Mouse (Mus musculus): ENCODE measurements around the gene Ralbp1. TPM values are rescaled to one million over a fixed set of nuclear protein-coding genes. Genes with fewer than 3 reads are reported as not detected.

The Ralbp1 gene
- polyA plus RNA-seq, 1 experiment from 2014 or later, result 29.5 TPM

DNA sequence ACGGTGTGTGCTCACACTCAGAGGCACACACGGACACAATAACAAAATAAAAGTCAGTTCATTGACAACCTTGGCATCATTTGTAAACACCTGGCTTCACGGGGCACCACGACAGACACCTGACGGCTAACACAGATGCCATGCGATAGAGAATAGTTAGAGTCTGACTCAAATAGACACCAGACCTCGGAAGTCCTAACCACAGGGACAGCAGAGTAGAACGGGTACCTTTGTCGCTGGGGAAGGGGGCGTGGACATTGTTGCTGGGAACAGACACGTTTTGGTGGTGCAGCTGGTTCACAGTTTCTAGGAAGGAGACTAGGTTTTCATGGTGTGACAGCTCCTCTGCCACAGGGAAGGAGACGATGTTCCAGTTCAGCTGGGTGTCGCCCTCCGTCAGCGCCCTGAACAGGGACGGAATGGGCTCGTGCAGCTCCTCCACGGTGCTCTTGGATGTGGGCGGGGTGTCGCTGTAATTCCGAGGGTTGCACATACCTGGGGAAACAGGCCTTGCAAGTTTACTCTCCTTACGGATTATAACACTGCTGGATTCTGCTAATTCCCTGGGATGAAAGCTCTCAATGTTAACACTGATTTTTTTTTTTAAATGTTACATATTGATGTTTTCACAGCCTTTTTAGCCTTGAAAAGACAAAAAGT is 43.9 kb upstream of the Ralbp1 start:
- no peak overlapping the region for H3K4me2 ChIP-seq (ENCODE audit: low read depth, low read length)
- no peak overlapping the region for H3K27ac ChIP-seq (ENCODE audit: low read depth)
- H3K4me1 ChIP-seq (ENCODE audit: insufficient read depth), result peaks cover 8% of the 10 kb centered on the region
- TF ChIP-seq EP300 (IDR thresholded peaks at IDR 0.05; ENCODE audit: low read depth) (no peak), CTCF (IDR thresholded peaks at IDR 0.05; ENCODE audit: low read depth) (no peak)
- ATAC-seq, result no peak
- WGBS (ENCODE audit: insufficient replicate concordance), result 77% methylated on average over 22 of the region's 22 CpGs
- peaks cover 26% of the 10 kb centered on the region; the same call in 1 of the 2 replicates for H3K36me3 ChIP-seq (replicated peaks; ENCODE audit: insufficient read depth, low read length)
- DNase-seq, result no peak
- no peak overlapping the region for H3K9ac ChIP-seq (replicated peaks)
- no peaks in the 10 kb centered on the region for H3K9me3 ChIP-seq (ENCODE audit: low read length)
- H3K4me3 ChIP-seq (ENCODE audit: low read depth, low read length), result no peak overlapping the region
- H3K27me3 ChIP-seq (ENCODE audit: insufficient read depth, low read length), result no peaks in the 10 kb centered on the region

DNA sequence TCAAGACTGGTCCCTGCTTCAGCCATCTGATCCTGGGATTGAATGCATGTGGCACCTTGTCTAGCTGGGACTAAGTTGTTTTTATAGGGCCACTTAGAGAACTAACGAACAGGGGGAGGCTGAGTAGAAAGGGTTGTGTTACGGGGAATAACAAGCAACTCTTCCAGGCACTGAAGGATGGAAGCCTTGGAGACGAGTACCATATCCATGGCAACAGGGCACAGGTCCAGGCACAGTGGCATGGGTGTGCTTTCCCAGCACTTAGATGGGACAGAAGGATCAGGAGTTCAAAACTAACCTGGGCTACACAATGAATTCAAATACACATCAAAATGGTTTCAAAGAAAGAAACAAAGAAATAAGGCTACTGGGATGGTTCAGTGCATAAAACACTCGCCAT is 41.5 kb upstream of the Ralbp1 start:
- Histone ChIP-seq H3K27me3 (ENCODE audit: insufficient read depth, low read length) (no peaks in the 10 kb centered on the region), H3K4me1 (ENCODE audit: insufficient read depth) (peaks cover 8% of the 10 kb centered on the region), H3K9me3 (ENCODE audit: low read length) (no peaks in the 10 kb centered on the region), H3K9ac (replicated peaks) (no peak overlapping the region), H3K4me3 (ENCODE audit: low read depth, low read length) (no peak overlapping the region), H3K27ac (ENCODE audit: low read depth) (no peak overlapping the region), H3K36me3 (replicated peaks; ENCODE audit: insufficient read depth, low read length) (peaks cover 34% of the 10 kb centered on the region), H3K4me2 (ENCODE audit: low read depth, low read length) (no peak overlapping the region)
- no peak for TF ChIP-seq EP300 (IDR thresholded peaks at IDR 0.05; ENCODE audit: low read depth)
- TF ChIP-seq CTCF (IDR thresholded peaks at IDR 0.05; ENCODE audit: low read depth), result no peak
- no peak for DNase-seq
- WGBS (ENCODE audit: insufficient replicate concordance), result 79% methylated on average over 4 of the region's 4 CpGs
- ATAC-seq, result no peak

DNA sequence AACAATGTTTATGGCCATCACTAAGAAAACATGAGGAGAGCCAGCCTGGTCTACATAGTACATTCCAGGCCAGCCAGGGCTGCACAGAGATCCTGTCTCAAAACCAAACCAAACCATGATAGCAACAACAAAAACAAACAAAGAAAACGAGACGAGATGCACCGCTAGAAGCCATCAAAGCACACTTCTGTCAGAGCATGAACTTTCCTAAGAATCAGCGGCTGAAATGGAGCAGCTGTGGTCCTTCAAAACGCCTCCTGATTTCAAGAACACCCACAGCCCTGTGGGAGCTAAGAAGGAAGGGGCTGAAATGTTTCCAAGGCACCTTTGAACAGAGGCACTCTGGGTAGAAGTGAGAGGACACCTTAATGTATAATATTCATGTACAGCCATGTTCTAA is 38.6 kb upstream of the Ralbp1 start:
- no peak overlapping the region for H3K27ac ChIP-seq (ENCODE audit: low read depth)
- DNase-seq (no peak), ATAC-seq (no peak)
- no peaks in the 10 kb centered on the region for H3K27me3 ChIP-seq (ENCODE audit: insufficient read depth, low read length)
- peaks cover 38% of the 10 kb centered on the region for H3K36me3 ChIP-seq (replicated peaks; ENCODE audit: insufficient read depth, low read length)
- 70% methylated on average over 5 of the region's 5 CpGs for WGBS (ENCODE audit: insufficient replicate concordance)
- H3K4me3 ChIP-seq (ENCODE audit: low read depth, low read length), result no peak overlapping the region
- peaks cover 4% of the 10 kb centered on the region for H3K4me1 ChIP-seq (ENCODE audit: insufficient read depth)
- H3K9me3 ChIP-seq (ENCODE audit: low read length), result no peaks in the 10 kb centered on the region
- H3K9ac ChIP-seq (replicated peaks), result no peak overlapping the region
- no peak for TF ChIP-seq CTCF (IDR thresholded peaks at IDR 0.05; ENCODE audit: low read depth)
- no peak for TF ChIP-seq EP300 (IDR thresholded peaks at IDR 0.05; ENCODE audit: low read depth)
- H3K4me2 ChIP-seq (ENCODE audit: low read depth, low read length), result no peak overlapping the region

DNA sequence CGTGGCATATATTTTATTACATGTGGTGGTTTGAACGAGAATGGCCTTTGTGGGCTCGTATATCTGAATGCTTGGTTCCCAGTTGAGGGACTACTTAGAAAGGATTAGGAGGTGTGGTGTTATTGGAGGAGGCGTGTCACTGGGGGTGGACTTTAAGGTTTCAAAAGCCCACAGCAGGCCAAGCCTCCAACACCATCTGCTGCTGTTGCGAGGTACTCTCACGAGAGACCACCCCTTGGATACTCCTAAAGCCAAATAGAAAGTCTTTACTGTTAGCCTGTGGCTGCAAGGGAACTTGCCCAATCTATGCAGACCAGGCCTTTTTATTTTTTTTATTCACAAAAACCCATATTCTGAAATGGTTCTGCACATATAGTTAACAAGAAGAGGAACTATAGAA is 36.4 kb upstream of the Ralbp1 start:
- no peaks in the 10 kb centered on the region for H3K27me3 ChIP-seq (ENCODE audit: insufficient read depth, low read length)
- no peak overlapping the region for H3K27ac ChIP-seq (ENCODE audit: low read depth)
- 77% methylated on average over 6 of the region's 6 CpGs for WGBS (ENCODE audit: insufficient replicate concordance)
- H3K9me3 ChIP-seq (ENCODE audit: low read length), result no peaks in the 10 kb centered on the region
- peaks cover 6% of the 10 kb centered on the region for H3K4me1 ChIP-seq (ENCODE audit: insufficient read depth)
- H3K4me2 ChIP-seq (ENCODE audit: low read depth, low read length), result no peak overlapping the region
- no peak overlapping the region for H3K4me3 ChIP-seq (ENCODE audit: low read depth, low read length)
- H3K9ac ChIP-seq (replicated peaks), result no peak overlapping the region
- peaks cover 31% of the 10 kb centered on the region for H3K36me3 ChIP-seq (replicated peaks; ENCODE audit: insufficient read depth, low read length)
- DNase-seq (no peak), ATAC-seq (no peak)
- TF ChIP-seq CTCF (IDR thresholded peaks at IDR 0.05; ENCODE audit: low read depth) (no peak), EP300 (IDR thresholded peaks at IDR 0.05; ENCODE audit: low read depth) (no peak)

DNA sequence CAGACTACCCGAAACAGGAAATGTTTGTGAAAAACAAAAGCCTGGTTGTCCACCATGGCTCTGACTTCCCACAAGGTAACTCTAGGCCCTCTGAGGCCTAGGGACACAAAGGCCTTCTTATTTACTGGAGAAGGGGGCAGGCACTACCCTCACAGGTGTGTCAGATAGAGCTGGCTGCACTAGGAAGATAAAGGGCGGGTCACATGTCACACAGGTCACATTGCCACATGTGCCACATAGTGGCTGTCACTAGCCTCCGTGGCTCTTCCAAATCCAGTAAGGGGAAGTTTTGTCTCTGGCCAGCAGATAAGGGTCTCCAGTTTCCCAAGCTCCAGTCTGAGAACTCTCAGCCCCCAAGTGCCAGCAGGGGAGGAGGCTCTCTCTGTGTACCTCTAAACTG is 33.6 kb upstream of the Ralbp1 start:
- Histone ChIP-seq H3K4me2 (ENCODE audit: low read depth, low read length) (no peak overlapping the region), H3K27ac (ENCODE audit: low read depth) (no peak overlapping the region), H3K9ac (replicated peaks) (no peak overlapping the region), H3K36me3 (replicated peaks; ENCODE audit: insufficient read depth, low read length) (peaks cover 12% of the 10 kb centered on the region), H3K9me3 (ENCODE audit: low read length) (no peaks in the 10 kb centered on the region), H3K4me1 (ENCODE audit: insufficient read depth) (peaks cover 6% of the 10 kb centered on the region), H3K27me3 (ENCODE audit: insufficient read depth, low read length) (no peaks in the 10 kb centered on the region), H3K4me3 (ENCODE audit: low read depth, low read length) (no peak overlapping the region)
- DNase-seq (no peak), ATAC-seq (peak; percentile 64)
- WGBS (ENCODE audit: insufficient replicate concordance), result 48% methylated on average over 3 of the region's 3 CpGs
- TF ChIP-seq EP300 (IDR thresholded peaks at IDR 0.05; ENCODE audit: low read depth) (0 out of 2 replicates have a peak, but pooled peaks have one; percentile 20), CTCF (IDR thresholded peaks at IDR 0.05; ENCODE audit: low read depth) (no peak)

DNA sequence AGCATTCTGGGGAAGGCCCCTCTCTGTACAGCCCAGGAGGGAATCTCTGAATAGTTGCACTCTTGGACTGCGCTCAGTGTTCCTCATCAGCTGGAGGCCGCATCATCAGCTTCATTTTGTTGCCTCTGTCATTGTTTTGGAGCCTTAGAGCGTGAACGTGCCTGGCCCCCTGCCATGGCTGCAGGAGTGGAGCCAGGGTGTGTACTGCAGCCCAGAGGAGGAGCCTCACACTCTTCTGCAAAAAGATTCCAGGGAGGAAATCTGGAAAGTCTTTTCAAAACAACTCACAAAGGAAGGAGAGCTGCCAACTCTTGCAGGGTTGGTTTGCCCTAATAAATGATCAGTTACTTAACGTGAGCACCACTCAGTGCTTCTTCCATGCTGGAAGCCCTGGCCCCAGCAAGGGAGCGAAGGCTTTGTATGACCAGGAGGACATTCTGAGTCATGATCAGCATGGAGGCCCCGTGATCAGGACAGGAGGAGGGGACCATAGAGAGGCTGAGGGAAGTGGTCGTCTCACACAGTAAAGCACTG is 30.6 kb upstream of the Ralbp1 start:
- Histone ChIP-seq H3K4me1 (ENCODE audit: insufficient read depth) (peaks cover 10% of the 10 kb centered on the region), H3K4me2 (ENCODE audit: low read depth, low read length) (no peak overlapping the region), H3K36me3 (replicated peaks; ENCODE audit: insufficient read depth, low read length) (no peaks in the 10 kb centered on the region), H3K9ac (replicated peaks) (no peak overlapping the region), H3K27me3 (ENCODE audit: insufficient read depth, low read length) (no peaks in the 10 kb centered on the region), H3K4me3 (ENCODE audit: low read depth, low read length) (no peak overlapping the region), H3K27ac (ENCODE audit: low read depth) (no peak overlapping the region; the same call in 1 of the 2 replicates), H3K9me3 (ENCODE audit: low read length) (no peaks in the 10 kb centered on the region)
- no peak for DNase-seq
- TF ChIP-seq CTCF (IDR thresholded peaks at IDR 0.05; ENCODE audit: low read depth) (no peak), EP300 (IDR thresholded peaks at IDR 0.05; ENCODE audit: low read depth) (no peak)
- WGBS (ENCODE audit: insufficient replicate concordance), result 67% methylated on average over 8 of the region's 8 CpGs
- no peak for ATAC-seq
